Mouse (Mus musculus): ENCODE measurements at regions not wholly inside any gene's neighbourhood (a gene's known extent, or its start where the extent isn't known, plus 50 kb on each side); places are given as distances from the start of the nearest gene placed in this dataset.

DNA sequence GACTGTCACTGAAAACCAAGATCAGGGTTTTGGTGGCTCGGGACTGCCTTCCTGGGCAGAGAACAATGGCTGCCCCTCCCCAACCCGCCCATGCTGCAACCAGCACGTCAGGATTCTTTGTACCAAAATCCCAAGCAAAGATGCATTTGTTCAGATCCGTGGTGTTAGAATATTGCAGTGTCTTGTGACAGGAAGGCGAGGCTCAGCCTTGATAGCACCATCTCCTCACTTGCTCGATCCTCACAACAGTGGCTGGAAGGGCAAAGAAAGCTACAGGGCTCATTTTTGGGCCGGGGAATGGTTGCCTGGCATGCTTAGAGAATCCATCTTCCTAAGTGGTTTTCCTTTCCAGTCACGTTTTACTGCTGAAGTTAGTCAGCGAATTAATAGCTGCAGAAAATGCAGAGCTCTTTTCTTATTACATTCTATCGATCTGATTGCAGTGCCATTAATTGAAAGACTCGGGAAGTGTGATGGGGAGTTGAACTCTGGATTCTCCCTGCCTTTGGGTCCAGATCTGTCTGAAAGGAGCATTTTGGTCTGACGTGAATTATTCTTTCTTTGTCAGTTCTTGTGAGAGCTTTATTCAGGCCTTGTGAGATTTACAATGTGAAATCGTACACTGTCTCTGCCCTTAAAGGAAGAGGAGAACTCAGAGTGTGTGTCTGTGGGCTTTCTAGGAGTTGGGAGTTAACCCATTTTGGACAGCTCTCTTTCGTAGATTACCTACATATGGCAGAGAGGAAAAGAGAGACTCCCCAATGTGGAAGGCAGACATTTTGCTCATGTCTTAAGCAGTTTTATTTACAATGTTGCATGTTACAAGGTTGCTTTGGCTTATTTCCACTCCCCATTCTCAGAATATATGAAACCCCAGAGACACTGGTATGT lies 213.3 kb upstream of the Ubash3b start:
- no peak for ATAC-seq (ENCODE audit: low FRiP score, low TSS enrichment)
- H3K27ac ChIP-seq (ENCODE audit: low read length), result no peak overlapping the region
- 32% methylated on average over 14 of the region's 14 CpGs for WGBS
- no peak overlapping the region for H3K9ac ChIP-seq (replicated peaks; ENCODE audit: low read length)
- no peak overlapping the region for H3K4me3 ChIP-seq (ENCODE audit: low read length)
- H3K4me2 ChIP-seq (replicated peaks; ENCODE audit: low read depth, low read length), result no peak overlapping the region
- H3K36me3 ChIP-seq (ENCODE audit: insufficient read depth, low read length), result no peaks in the 10 kb centered on the region
- H3K4me1 ChIP-seq (ENCODE audit: insufficient read depth, low read length), result peaks cover 32% of the 10 kb centered on the region
- no peaks in the 10 kb centered on the region for H3K27me3 ChIP-seq (ENCODE audit: insufficient read depth, low read length)
- H3K9me3 ChIP-seq (ENCODE audit: low read length), result no peaks in the 10 kb centered on the region

- Histone ChIP-seq H3K4me2 (replicated peaks; ENCODE audit: low read depth, low read length) (no peak overlapping the region), H3K27me3 (ENCODE audit: insufficient read depth, low read length) (no peaks in the 10 kb centered on the region), H3K36me3 (ENCODE audit: insufficient read depth, low read length) (no peaks in the 10 kb centered on the region), H3K27ac (ENCODE audit: low read length) (no peak overlapping the region), H3K4me1 (ENCODE audit: insufficient read depth, low read length) (peaks cover 7% of the 10 kb centered on the region; the same call in 1 of the 2 replicates), H3K4me3 (ENCODE audit: low read length) (no peak overlapping the region), H3K9me3 (ENCODE audit: low read length) (no peaks in the 10 kb centered on the region), H3K9ac (replicated peaks; ENCODE audit: low read length) (no peak overlapping the region)
- no peak for ATAC-seq (ENCODE audit: low FRiP score, low TSS enrichment)
- WGBS, result 82% methylated on average over 3 of the region's 3 CpGs
These were observed 204.9 kb upstream of the Ubash3b start for GRCm38 (mm10) chr9:41366405-41366804.

DNA sequence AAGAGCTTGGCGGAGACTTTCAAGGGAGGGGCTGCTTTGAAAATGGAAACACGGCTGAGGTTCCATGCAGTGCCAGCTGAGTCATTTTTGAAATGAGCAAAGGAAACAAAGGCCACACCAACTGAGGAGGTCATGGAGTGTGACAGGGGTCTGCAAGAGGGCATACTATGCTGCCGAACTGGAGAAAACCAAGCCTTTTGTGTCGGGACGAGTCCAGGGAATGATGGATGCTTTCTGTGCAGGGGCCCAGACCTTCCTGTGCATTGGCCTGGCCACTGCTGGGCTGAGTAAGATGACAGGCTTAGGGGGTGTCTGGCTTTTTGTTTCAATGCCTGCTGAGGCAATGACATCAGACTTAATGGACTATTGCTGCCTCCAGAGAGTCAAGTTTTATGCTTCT lies 203.8 kb upstream of the Ubash3b start:
- Histone ChIP-seq H3K4me3 (ENCODE audit: low read length) (no peak overlapping the region), H3K4me1 (ENCODE audit: insufficient read depth, low read length) (peaks cover 7% of the 10 kb centered on the region; the same call in 1 of the 2 replicates), H3K27ac (ENCODE audit: low read length) (no peak overlapping the region), H3K9me3 (ENCODE audit: low read length) (no peaks in the 10 kb centered on the region), H3K4me2 (replicated peaks; ENCODE audit: low read depth, low read length) (no peak overlapping the region), H3K36me3 (ENCODE audit: insufficient read depth, low read length) (no peaks in the 10 kb centered on the region), H3K9ac (replicated peaks; ENCODE audit: low read length) (no peak overlapping the region), H3K27me3 (ENCODE audit: insufficient read depth, low read length) (no peaks in the 10 kb centered on the region)
- 22% methylated on average over 5 of the region's 5 CpGs for WGBS
- ATAC-seq (ENCODE audit: low FRiP score, low TSS enrichment), result 0 out of 2 replicates have a peak, but pooled peaks have one; percentile 39

DNA sequence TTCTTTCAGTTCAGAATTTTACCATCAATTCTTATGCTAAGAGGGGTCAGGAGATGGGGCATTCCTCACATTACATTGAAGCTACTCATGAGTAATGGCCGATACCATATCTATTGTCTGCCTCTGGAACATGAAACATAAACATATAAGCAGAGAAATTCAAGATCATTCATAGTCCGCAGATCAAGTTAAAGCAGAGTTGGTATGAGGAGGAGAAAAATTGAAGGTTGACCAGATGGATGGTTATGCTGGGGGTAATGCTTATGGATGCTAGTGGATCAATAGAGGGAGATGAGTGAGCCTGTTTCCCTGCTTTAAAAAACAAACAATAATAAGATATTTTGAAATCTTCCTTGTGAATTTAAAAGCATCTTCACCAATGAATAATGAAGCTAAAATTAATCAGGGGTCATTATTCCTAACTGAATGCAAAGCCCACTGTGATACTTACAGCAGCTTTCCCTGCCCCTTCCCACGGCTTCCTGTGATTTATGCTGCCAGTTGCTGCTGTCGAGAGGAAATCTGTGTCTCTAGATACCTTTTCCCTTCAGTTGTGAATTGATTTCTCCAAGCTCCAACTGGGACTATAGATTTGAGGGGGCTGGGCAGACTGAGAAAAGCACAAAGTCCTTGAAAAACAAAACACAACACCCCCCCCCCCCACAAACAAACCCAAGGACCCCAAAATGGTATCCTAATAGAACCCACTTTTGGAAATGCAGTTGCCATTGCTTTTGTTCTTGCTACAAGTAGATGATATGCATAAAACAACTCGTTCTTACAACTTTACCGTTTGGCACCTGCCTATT lies 203.1 kb upstream of the Ubash3b start:
- Histone ChIP-seq H3K4me2 (replicated peaks; ENCODE audit: low read depth, low read length) (no peak overlapping the region), H3K27ac (ENCODE audit: low read length) (no peak overlapping the region), H3K9ac (replicated peaks; ENCODE audit: low read length) (no peak overlapping the region), H3K4me3 (ENCODE audit: low read length) (no peak overlapping the region), H3K27me3 (ENCODE audit: insufficient read depth, low read length) (no peaks in the 10 kb centered on the region), H3K4me1 (ENCODE audit: insufficient read depth, low read length) (peaks cover 7% of the 10 kb centered on the region; the same call in 1 of the 2 replicates), H3K36me3 (ENCODE audit: insufficient read depth, low read length) (no peaks in the 10 kb centered on the region), H3K9me3 (ENCODE audit: low read length) (no peaks in the 10 kb centered on the region)
- no peak for ATAC-seq (ENCODE audit: low FRiP score, low TSS enrichment)
- 56% methylated on average over 6 of the region's 6 CpGs for WGBS

DNA sequence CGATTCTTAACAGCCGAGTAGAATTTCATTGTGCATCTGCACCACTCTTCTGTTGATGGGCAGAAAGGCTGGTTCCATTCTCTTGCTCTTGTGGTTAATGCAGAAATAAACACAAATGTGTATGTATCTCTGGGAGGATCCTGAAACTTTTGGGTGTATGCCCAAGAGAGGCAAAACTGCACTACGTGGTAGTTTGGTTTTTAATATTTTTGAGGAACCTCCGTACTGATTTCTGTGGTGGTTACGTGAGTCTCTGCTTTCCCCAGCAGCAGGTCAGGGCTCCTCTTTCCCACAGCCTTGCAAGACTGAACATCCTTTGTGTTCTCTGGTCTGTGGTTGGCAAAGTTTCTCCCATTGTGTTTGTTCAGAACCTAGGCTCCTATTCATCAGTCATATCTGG lies 198.9 kb upstream of the Ubash3b start:
- 83% methylated on average over 5 of the region's 5 CpGs for WGBS
- H3K27ac ChIP-seq (ENCODE audit: low read length), result no peak overlapping the region
- H3K4me1 ChIP-seq (ENCODE audit: insufficient read depth, low read length), result peaks cover 7% of the 10 kb centered on the region; the same call in 1 of the 2 replicates
- ATAC-seq (ENCODE audit: low FRiP score, low TSS enrichment), result no peak
- H3K36me3 ChIP-seq (ENCODE audit: insufficient read depth, low read length), result no peaks in the 10 kb centered on the region
- no peaks in the 10 kb centered on the region for H3K9me3 ChIP-seq (ENCODE audit: low read length)
- H3K27me3 ChIP-seq (ENCODE audit: insufficient read depth, low read length), result no peaks in the 10 kb centered on the region
- no peak overlapping the region for H3K4me2 ChIP-seq (replicated peaks; ENCODE audit: low read depth, low read length)
- no peak overlapping the region for H3K4me3 ChIP-seq (ENCODE audit: low read length)
- H3K9ac ChIP-seq (replicated peaks; ENCODE audit: low read length), result no peak overlapping the region

DNA sequence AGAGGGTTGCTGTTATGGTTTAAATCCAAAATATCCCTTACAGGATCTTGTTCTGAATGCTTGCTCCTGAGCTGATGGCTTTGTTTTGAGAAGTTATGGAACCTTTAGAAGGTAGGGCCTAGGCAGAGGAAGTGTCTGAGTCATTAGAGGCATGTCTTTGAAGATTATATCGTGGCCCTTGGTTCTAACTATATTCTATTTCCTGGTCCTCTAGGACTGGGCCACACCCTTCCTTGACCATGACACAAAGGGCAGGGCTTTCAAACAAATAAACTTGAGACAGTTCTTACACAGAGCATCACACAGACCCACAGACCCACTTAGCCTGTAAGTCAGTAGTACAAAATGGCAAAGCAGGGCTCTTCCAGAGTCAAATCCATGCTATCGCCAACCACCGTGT lies 197.8 kb upstream of the Ubash3b start:
- Histone ChIP-seq H3K4me2 (replicated peaks; ENCODE audit: low read depth, low read length) (no peak overlapping the region), H3K4me1 (ENCODE audit: insufficient read depth, low read length) (no peaks in the 10 kb centered on the region), H3K9ac (replicated peaks; ENCODE audit: low read length) (no peak overlapping the region), H3K36me3 (ENCODE audit: insufficient read depth, low read length) (no peaks in the 10 kb centered on the region), H3K27me3 (ENCODE audit: insufficient read depth, low read length) (no peaks in the 10 kb centered on the region), H3K9me3 (ENCODE audit: low read length) (no peaks in the 10 kb centered on the region), H3K4me3 (ENCODE audit: low read length) (no peak overlapping the region), H3K27ac (ENCODE audit: low read length) (no peak overlapping the region)
- no peak for ATAC-seq (ENCODE audit: low FRiP score, low TSS enrichment)
- WGBS, result 92% methylated on average over 3 of the region's 3 CpGs

GRCm38 (mm10) chr9:41345338-41345737 lies 183.8 kb upstream of the Ubash3b start:
- WGBS, result 75% methylated on average over 2 of the region's 2 CpGs
- H3K4me3 ChIP-seq (ENCODE audit: low read length), result no peak overlapping the region
- H3K4me1 ChIP-seq (ENCODE audit: insufficient read depth, low read length), result no peaks in the 10 kb centered on the region
- no peak for ATAC-seq (ENCODE audit: low FRiP score, low TSS enrichment)
- no peak overlapping the region for H3K4me2 ChIP-seq (replicated peaks; ENCODE audit: low read depth, low read length)
- H3K27ac ChIP-seq (ENCODE audit: low read length), result no peak overlapping the region
- H3K9ac ChIP-seq (replicated peaks; ENCODE audit: low read length), result no peak overlapping the region
- H3K27me3 ChIP-seq (ENCODE audit: insufficient read depth, low read length), result no peaks in the 10 kb centered on the region
- H3K9me3 ChIP-seq (ENCODE audit: low read length), result no peaks in the 10 kb centered on the region
- no peaks in the 10 kb centered on the region for H3K36me3 ChIP-seq (ENCODE audit: insufficient read depth, low read length)

GRCm38 (mm10) chr9:41337375-41337774 lies 175.9 kb upstream of the Ubash3b start:
- H3K4me3 ChIP-seq (ENCODE audit: low read length), result no peak overlapping the region
- no peak overlapping the region for H3K9ac ChIP-seq (replicated peaks; ENCODE audit: low read length)
- H3K4me1 ChIP-seq (ENCODE audit: insufficient read depth, low read length), result peaks cover 9% of the 10 kb centered on the region
- H3K4me2 ChIP-seq (replicated peaks; ENCODE audit: low read depth, low read length), result no peak overlapping the region
- no peak overlapping the region for H3K27ac ChIP-seq (ENCODE audit: low read length)
- no peaks in the 10 kb centered on the region for H3K9me3 ChIP-seq (ENCODE audit: low read length)
- no peaks in the 10 kb centered on the region for H3K36me3 ChIP-seq (ENCODE audit: insufficient read depth, low read length)
- no peaks in the 10 kb centered on the region for H3K27me3 ChIP-seq (ENCODE audit: insufficient read depth, low read length)
- no peak for ATAC-seq (ENCODE audit: low FRiP score, low TSS enrichment)
- WGBS, result 69% methylated on average over 2 of the region's 2 CpGs

- Histone ChIP-seq H3K36me3 (ENCODE audit: insufficient read depth, low read length) (no peaks in the 10 kb centered on the region), H3K9me3 (ENCODE audit: low read length) (no peaks in the 10 kb centered on the region), H3K4me2 (replicated peaks; ENCODE audit: low read depth, low read length) (no peak overlapping the region), H3K27me3 (ENCODE audit: insufficient read depth, low read length) (no peaks in the 10 kb centered on the region), H3K27ac (ENCODE audit: low read length) (no peak overlapping the region), H3K4me1 (ENCODE audit: insufficient read depth, low read length) (peaks cover 9% of the 10 kb centered on the region), H3K9ac (replicated peaks; ENCODE audit: low read length) (no peak overlapping the region), H3K4me3 (ENCODE audit: low read length) (no peak overlapping the region)
- WGBS, result 70% methylated on average over 6 of the region's 6 CpGs
- no peak for ATAC-seq (ENCODE audit: low FRiP score, low TSS enrichment)
These were observed 175.3 kb upstream of the Ubash3b start for GRCm38 (mm10) chr9:41336801-41337200.

Measured in kidney, embryonic 16.5 days (tissue).